Mouse (Mus musculus) lung, embryonic 15.5 days (tissue): ENCODE data around the gene Ace3. TPM values are rescaled to one million over a fixed set of nuclear protein-coding genes. Genes with fewer than 3 reads are reported as not detected.

ENCODE experiments used
- ATAC-seq: fragments of 200-750 bp; cut with Nextera tagmentation; 2 replicates; pipeline ENCODE4 v1.8.0; 2017; ENCODE audit warnings: moderate number of reproducible peaks, borderline replicate concordance; ENCODE audit not compliant: low FRiP score, low TSS enrichment; ENCODE audit errors: extremely low read depth
- H3K27ac ChIP-seq: fragments of 300-500 bp; sonication (generic); 2 replicates; pipeline ENCODE4 v1.5.1; 2015; ENCODE audit warnings: moderate library complexity, mild to moderate bottlenecking, inconsistent platforms
- H3K27me3 ChIP-seq: fragments of 300-500 bp; sonication (generic); 2 replicates; pipeline ENCODE4 v1.6.1; 2015; ENCODE audit warnings: inconsistent platforms
- H3K36me3 ChIP-seq: fragments of 300-500 bp; sonication (generic); 2 replicates; pipeline ENCODE4 v1.6.1; 2015; ENCODE audit warnings: inconsistent platforms
- H3K4me1 ChIP-seq: fragments of 300-500 bp; sonication (generic); 2 replicates; pipeline ENCODE4 v1.6.1; 2015; ENCODE audit warnings: inconsistent platforms
- H3K4me2 ChIP-seq: fragments of 300-500 bp; sonication (generic); 2 replicates; pipeline ENCODE4 v1.6.1; 2015; ENCODE audit warnings: inconsistent platforms, mild to moderate bottlenecking, moderate library complexity
- H3K4me3 ChIP-seq: fragments of 300-500 bp; sonication (generic); 2 replicates; pipeline ENCODE4 v1.5.1; 2015; ENCODE audit warnings: mild to moderate bottlenecking, inconsistent platforms
- H3K9ac ChIP-seq: fragments of 300-500 bp; sonication (generic); 2 replicates; pipeline ENCODE4 v1.6.1; 2015; ENCODE audit warnings: inconsistent platforms
- H3K9me3 ChIP-seq: fragments of 300-500 bp; sonication (generic); 2 replicates; pipeline ENCODE4 v1.6.1; 2016; ENCODE audit warnings: inconsistent platforms
- WGBS: fragments of 180-500 bp; shearing (Covaris S2); methylation state at CpG from one replicate; pipeline ENCODE4 v1.1.7; 2015; 5-methylcytosine and 5-hydroxymethylcytosine counted together
- polyA plus RNA-seq: library from polyadenylated mRNA; unstranded; fragments of >200 nt; fragmentation: Nextera tagmentation; extraction: Ambion mirVana; gene quantifications from 2 replicates; pipeline ENCODE4 v1.2.1, GENCODE M21; 2015

Gene Ace3
- polyA plus RNA-seq, 1 experiment from 2014 or later = 0.36 TPM

DNA sequence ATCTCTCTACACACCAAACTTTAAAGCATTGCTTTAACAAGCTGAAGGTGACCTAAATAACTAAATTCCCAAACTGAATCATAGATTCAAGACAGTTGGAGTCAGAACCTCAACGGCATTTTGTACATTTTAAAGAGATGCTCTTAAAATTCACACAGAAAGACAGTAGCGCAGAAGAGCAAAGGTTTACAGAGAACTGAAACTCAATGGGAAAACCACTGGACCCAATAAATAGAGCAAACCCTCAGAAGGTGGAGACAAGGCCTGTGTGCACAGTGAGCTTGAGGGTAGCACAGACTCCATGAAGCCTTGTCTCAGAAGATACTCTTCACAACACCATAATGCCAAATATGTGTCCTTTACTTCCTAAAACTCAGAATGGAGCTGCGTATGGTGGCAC, 51.3 kb downstream of the Ace3 start:
- Histone ChIP-seq H3K4me3 (no peak overlapping the region), H3K4me2 (no peak overlapping the region), H3K4me1 (no peaks in the 10 kb centered on the region), H3K27me3 (no peaks in the 10 kb centered on the region), H3K9me3 (no peaks in the 10 kb centered on the region), H3K9ac (no peak overlapping the region), H3K27ac (no peak overlapping the region), H3K36me3 (peaks cover 31% of the 10 kb centered on the region)
- ATAC-seq = no peak
- 95% methylated on average over 3 of the region's 3 CpGs for WGBS

DNA sequence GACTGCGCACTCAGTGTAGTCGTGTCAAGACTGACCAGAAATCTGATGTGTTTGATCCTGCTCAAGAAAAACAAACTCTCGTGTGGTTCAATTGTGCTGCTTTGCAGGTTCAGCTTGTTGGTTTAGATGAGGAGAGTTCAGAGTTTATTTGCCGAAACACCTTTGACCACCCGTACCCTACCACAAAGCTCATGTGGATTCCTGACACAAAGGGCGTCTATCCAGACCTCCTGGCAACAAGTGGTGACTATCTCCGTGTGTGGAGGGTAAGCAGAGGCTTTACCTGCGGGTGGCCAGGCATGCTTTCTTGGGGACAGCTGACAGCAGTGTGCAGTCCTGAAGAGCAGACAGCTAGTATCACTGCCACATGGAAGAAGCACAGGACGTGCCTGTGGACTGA, 52.1 kb downstream of the Ace3 start:
- Histone ChIP-seq H3K4me3 (no peak overlapping the region), H3K27me3 (no peaks in the 10 kb centered on the region), H3K9ac (no peak overlapping the region), H3K4me1 (no peaks in the 10 kb centered on the region), H3K36me3 (peaks cover 38% of the 10 kb centered on the region), H3K27ac (no peak overlapping the region), H3K4me2 (no peak overlapping the region), H3K9me3 (no peaks in the 10 kb centered on the region)
- no peak for ATAC-seq
- 78% methylated on average over 9 of the region's 9 CpGs for WGBS

- Histone ChIP-seq H3K9ac (no peak overlapping the region), H3K9me3 (no peaks in the 10 kb centered on the region), H3K27me3 (no peaks in the 10 kb centered on the region), H3K4me2 (no peak overlapping the region), H3K4me3 (no peak overlapping the region), H3K36me3 (peaks cover 87% of the 10 kb centered on the region), H3K27ac (no peak overlapping the region), H3K4me1 (no peaks in the 10 kb centered on the region)
- ATAC-seq = no peak
- 74% methylated on average over 2 of the region's 2 CpGs for WGBS
Measured at GRCm38 (mm10) chr11:106053921-106054320, 59.4 kb downstream of the Ace3 start.

DNA sequence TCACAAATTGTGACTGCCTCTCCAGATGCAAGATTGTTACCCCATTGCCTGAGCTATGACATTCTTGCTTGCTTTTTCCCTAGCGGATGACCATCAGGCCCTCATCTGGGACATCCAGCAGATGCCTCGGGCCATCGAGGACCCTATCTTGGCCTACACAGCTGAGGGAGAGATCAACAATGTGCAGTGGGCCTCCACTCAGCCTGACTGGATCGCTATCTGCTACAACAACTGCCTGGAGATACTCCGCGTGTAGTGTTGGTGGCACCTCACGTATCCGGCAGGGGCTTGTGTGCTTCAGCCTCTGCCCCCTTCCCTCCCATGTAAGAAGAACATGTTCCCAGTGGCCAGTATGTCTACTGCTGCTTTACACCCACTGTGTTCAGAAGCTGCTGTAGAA, 60.1 kb downstream of the Ace3 start:
- no peak for ATAC-seq
- Histone ChIP-seq H3K4me1 (no peaks in the 10 kb centered on the region), H3K9me3 (no peaks in the 10 kb centered on the region), H3K9ac (no peak overlapping the region), H3K27ac (no peak overlapping the region), H3K4me3 (no peak overlapping the region), H3K4me2 (no peak overlapping the region), H3K27me3 (no peaks in the 10 kb centered on the region), H3K36me3 (peaks cover 89% of the 10 kb centered on the region)
- WGBS = 89% methylated on average over 8 of the region's 8 CpGs

Other genes with a start within 250 kb of the Ace3 start
- gene Cyb561, start 41.3 kb upstream of the Ace3 start, polyA plus RNA-seq = 34.2 and 39.8 TPM in 2 replicates
- 7.5 and 9.4 TPM in 2 replicates for gene Ace, start 26.7 kb upstream of the Ace3 start, polyA plus RNA-seq
- 0.34 and 0.62 TPM in 2 replicates for gene Kcnh6, start 13.4 kb downstream of the Ace3 start, polyA plus RNA-seq
- gene Dcaf7, start 42.2 kb downstream of the Ace3 start, polyA plus RNA-seq = 64.3 and 67.8 TPM in 2 replicates
- gene Taco1, start 71.4 kb downstream of the Ace3 start, polyA plus RNA-seq = 9.0 and 10.1 TPM in 2 replicates
- gene Map3k3, start 89.9 kb downstream of the Ace3 start, polyA plus RNA-seq = 22.6 and 28.2 TPM in 2 replicates
- gene Gm10840, start 166.2 kb downstream of the Ace3 start, polyA plus RNA-seq = not detected in 2 replicates
- gene Limd2, start 166.2 kb downstream of the Ace3 start, polyA plus RNA-seq = 237 and 246 TPM in 2 replicates
- 24.3 and 25.1 TPM in 2 replicates for gene Strada, start 207.5 kb downstream of the Ace3 start, polyA plus RNA-seq
- gene Ccdc47, start 221.7 kb downstream of the Ace3 start, polyA plus RNA-seq = 80.2 and 88.7 TPM in 2 replicates
- 69.8 and 72.7 TPM in 2 replicates for gene Ddx42, start 222.3 kb downstream of the Ace3 start, polyA plus RNA-seq